Mouse (Mus musculus) stomach, embryonic 14.5 days (tissue): Measurements from ENCODE around the gene Vps35. TPM values are rescaled to one million over a fixed set of nuclear protein-coding genes. Genes with fewer than 3 reads are reported as not detected.

Experiments used
- ATAC-seq: fragments of 200-750 bp; cut with Nextera tagmentation; 2 replicates; pipeline ENCODE4 v1.8.0; 2017; ENCODE audit warnings: low read depth, moderate TSS enrichment; ENCODE audit not compliant: insufficient number of reproducible peaks, insufficient read depth, low FRiP score
- H3K27ac ChIP-seq: fragments of 300-500 bp; sonication (generic); 2 replicates; pipeline ENCODE4 v1.5.1; 2014; ENCODE audit warnings: mild to moderate bottlenecking, low read length, moderate library complexity, mixed read lengths
- H3K27me3 ChIP-seq: fragments of 300-500 bp; sonication (generic); 2 replicates; pipeline ENCODE4 v1.6.1; 2014; ENCODE audit warnings: low read length, control low read depth, mixed read lengths; ENCODE audit not compliant: control insufficient read depth, insufficient read depth
- H3K36me3 ChIP-seq: fragments of 300-500 bp; sonication (generic); 2 replicates; pipeline ENCODE4 v1.6.1; 2014; ENCODE audit warnings: mild to moderate bottlenecking, control low read depth, low read length, moderate library complexity, mixed read lengths; ENCODE audit not compliant: control insufficient read depth, insufficient read depth
- H3K4me1 ChIP-seq: fragments of 300-500 bp; sonication (generic); 2 replicates; pipeline ENCODE4 v1.6.1; 2014; ENCODE audit warnings: low read length, control low read depth, mixed read lengths; ENCODE audit not compliant: control insufficient read depth, insufficient read depth
- H3K4me2 ChIP-seq: fragments of 300-500 bp; sonication (generic); replicated peaks from 2 replicates; pipeline ENCODE4 v1.6.1; 2014; ENCODE audit warnings: low read depth, low read length, control low read depth
- H3K4me3 ChIP-seq: fragments of 300-500 bp; sonication (generic); 2 replicates; pipeline ENCODE4 v1.5.1; 2014; ENCODE audit warnings: low read depth, low read length, control low read depth
- H3K9ac ChIP-seq: fragments of 300-500 bp; sonication (generic); replicated peaks from 2 replicates; pipeline ENCODE4 v1.6.1; 2014; ENCODE audit warnings: low read depth, mild to moderate bottlenecking, control low read depth, low read length, moderate library complexity, mixed read lengths
- H3K9me3 ChIP-seq: fragments of 300-500 bp; sonication (generic); 2 replicates; pipeline ENCODE4 v1.6.1; 2016; ENCODE audit warnings: low read depth, low read length, control low read depth; ENCODE audit not compliant: control insufficient read depth
- WGBS: fragments of 180-500 bp; shearing (Covaris S2); extraction: QIAGEN DNeasy Blood & Tissue Kit; methylation state at CpG from one replicate; pipeline ENCODE4 v1.1.7; 2014; 5-methylcytosine and 5-hydroxymethylcytosine counted together
- polyA plus RNA-seq: library from polyadenylated mRNA; unstranded; fragments of >200 nt; fragmentation: Nextera tagmentation; extraction: Ambion mirVana; gene quantifications from 2 replicates; pipeline ENCODE4 v1.2.1, GENCODE M21; 2014

Vps35 gene
- polyA plus RNA-seq, 1 experiment from 2014 or later, result 133 TPM

GRCm38 (mm10) chr8:85321981-85322380, 22.4 kb upstream of the Vps35 start:
- 78% methylated on average over 15 of the region's 15 CpGs for WGBS
- ATAC-seq, result no peak
- H3K9me3 ChIP-seq, result no peaks in the 10 kb centered on the region

GRCm38 (mm10) chr8:85318534-85318933, 18.9 kb upstream of the Vps35 start:
- H3K4me2 ChIP-seq, result no peak overlapping the region
- no peaks in the 10 kb centered on the region for H3K36me3 ChIP-seq
- H3K27me3 ChIP-seq, result no peaks in the 10 kb centered on the region
- no peaks in the 10 kb centered on the region for H3K4me1 ChIP-seq
- H3K27ac ChIP-seq, result no peak overlapping the region
- 90% methylated on average over 4 of the region's 4 CpGs for WGBS
- H3K9ac ChIP-seq, result no peak overlapping the region
- peak; percentile 75; the same call in 1 of the 2 replicates for ATAC-seq
- H3K4me3 ChIP-seq, result no peak overlapping the region
- H3K9me3 ChIP-seq, result no peaks in the 10 kb centered on the region

More at GRCm38 (mm10) chr8:85321981-85322380, 22.4 kb upstream of the Vps35 start:
- no peaks in the 10 kb centered on the region for H3K36me3 ChIP-seq
- no peaks in the 10 kb centered on the region for H3K4me1 ChIP-seq
- H3K4me3 ChIP-seq, result no peak overlapping the region
- no peak overlapping the region for H3K27ac ChIP-seq
- no peaks in the 10 kb centered on the region for H3K27me3 ChIP-seq
- no peak overlapping the region for H3K9ac ChIP-seq
- no peak overlapping the region for H3K4me2 ChIP-seq

- Histone ChIP-seq H3K4me3 (no peak overlapping the region), H3K4me1 (no peaks in the 10 kb centered on the region), H3K27ac (no peak overlapping the region), H3K27me3 (no peaks in the 10 kb centered on the region), H3K4me2 (no peak overlapping the region), H3K36me3 (peaks cover 6% of the 10 kb centered on the region), H3K9ac (no peak overlapping the region), H3K9me3 (no peaks in the 10 kb centered on the region)
- no peak for ATAC-seq
- WGBS, result 80% methylated on average over 3 of the region's 3 CpGs
Measured at GRCm38 (mm10) chr8:85313036-85313435, 13.4 kb upstream of the Vps35 start.

- Histone ChIP-seq H3K27me3 (no peaks in the 10 kb centered on the region), H3K27ac (no peak overlapping the region), H3K9ac (no peak overlapping the region), H3K9me3 (no peaks in the 10 kb centered on the region), H3K4me2 (no peak overlapping the region), H3K36me3 (peaks cover 17% of the 10 kb centered on the region), H3K4me3 (no peak overlapping the region), H3K4me1 (no peaks in the 10 kb centered on the region)
- ATAC-seq, result no peak
Measured at GRCm38 (mm10) chr8:85311743-85312142, 12.1 kb upstream of the Vps35 start.

GRCm38 (mm10) chr8:85308564-85308963, 9.0 kb upstream of the Vps35 start:
- WGBS, result 85% methylated on average over 2 of the region's 2 CpGs
- no peak overlapping the region for H3K4me3 ChIP-seq
- H3K36me3 ChIP-seq, result peaks cover 37% of the 10 kb centered on the region
- H3K27me3 ChIP-seq, result no peaks in the 10 kb centered on the region
- no peaks in the 10 kb centered on the region for H3K9me3 ChIP-seq
- ATAC-seq, result no peak
- H3K27ac ChIP-seq, result no peak overlapping the region
- H3K4me1 ChIP-seq, result no peaks in the 10 kb centered on the region
- no peak overlapping the region for H3K9ac ChIP-seq
- no peak overlapping the region for H3K4me2 ChIP-seq

- WGBS, result 86% methylated on average over 5 of the region's 5 CpGs
- Histone ChIP-seq H3K9ac (no peak overlapping the region), H3K9me3 (no peaks in the 10 kb centered on the region), H3K36me3 (peaks cover 49% of the 10 kb centered on the region), H3K27me3 (no peaks in the 10 kb centered on the region), H3K27ac (no peak overlapping the region), H3K4me2 (no peak overlapping the region), H3K4me3 (no peak overlapping the region), H3K4me1 (peaks cover 8% of the 10 kb centered on the region)
- ATAC-seq, result no peak
Measured at GRCm38 (mm10) chr8:85303531-85303930, 3.9 kb upstream of the Vps35 start.

GRCm38 (mm10) chr8:85302931-85303330, 3.3 kb upstream of the Vps35 start:
- peaks cover 43% of the 10 kb centered on the region for H3K36me3 ChIP-seq
- H3K9me3 ChIP-seq, result no peaks in the 10 kb centered on the region
- 84% methylated on average over 3 of the region's 3 CpGs for WGBS
- H3K4me2 ChIP-seq, result no peak overlapping the region
- H3K4me1 ChIP-seq, result peaks cover 8% of the 10 kb centered on the region
- H3K4me3 ChIP-seq, result no peak overlapping the region
- ATAC-seq, result no peak
- H3K27ac ChIP-seq, result no peak overlapping the region
- no peaks in the 10 kb centered on the region for H3K27me3 ChIP-seq
- no peak overlapping the region for H3K9ac ChIP-seq

- no peak for ATAC-seq
- Histone ChIP-seq H3K27ac (no peak overlapping the region), H3K4me3 (no peak overlapping the region), H3K4me1 (peaks cover 8% of the 10 kb centered on the region), H3K36me3 (peaks cover 34% of the 10 kb centered on the region), H3K4me2 (no peak overlapping the region), H3K9me3 (no peaks in the 10 kb centered on the region), H3K9ac (no peak overlapping the region), H3K27me3 (no peaks in the 10 kb centered on the region)
- 38% methylated on average over 1 of the region's 1 CpGs for WGBS
Measured at GRCm38 (mm10) chr8:85301941-85302340, 2.3 kb upstream of the Vps35 start.
